Mouse (Mus musculus): ENCODE measurements around the gene Hoxc8. TPM values are rescaled to one million over a fixed set of nuclear protein-coding genes. Genes with fewer than 3 reads are reported as not detected.

Hoxc8 gene
- polyA plus RNA-seq, 1 experiment from 2014 or later = 3.0 TPM

- 2% methylated on average over 28 of the region's 28 CpGs for WGBS
- peak; percentile 5; the same call in 1 of the 2 replicates for ATAC-seq (ENCODE audit: low FRiP score, low read depth)
- Histone ChIP-seq H3K4me1 (peaks cover 65% of the 10 kb centered on the region), H3K9me3 (no peaks in the 10 kb centered on the region), H3K4me3 (peak overlapping the region; percentile 32), H3K27ac (peak overlapping the region; percentile 67; the same call in 1 of the 2 replicates), H3K4me2 (replicated peaks) (peak overlapping the region; percentile 60), H3K36me3 (no peaks in the 10 kb centered on the region), H3K9ac (peak overlapping the region; percentile 45), H3K27me3 (peaks cover 98% of the 10 kb centered on the region)
These were observed 24.6 kb downstream of the Hoxc8 start for GRCm38 (mm10) chr15:103015009-103015399.

- Histone ChIP-seq H3K27me3 (peaks cover 98% of the 10 kb centered on the region), H3K4me3 (peak overlapping the region; percentile 32), H3K9ac (peak overlapping the region; percentile 45; the same call in 1 of the 2 replicates), H3K36me3 (no peaks in the 10 kb centered on the region), H3K4me1 (peaks cover 59% of the 10 kb centered on the region), H3K4me2 (replicated peaks) (peak overlapping the region; percentile 60), H3K27ac (no peak overlapping the region), H3K9me3 (no peaks in the 10 kb centered on the region)
- WGBS = 13% methylated on average over 19 of the region's 19 CpGs
- no peak for ATAC-seq (ENCODE audit: low FRiP score, low read depth)
These were observed 25.2 kb downstream of the Hoxc8 start for GRCm38 (mm10) chr15:103015406-103016166.

- Histone ChIP-seq H3K4me3 (no peak within 1 kb of the TSS), H3K4me2 (replicated peaks) (peak within 1 kb of the TSS; percentile 27; the same call in 1 of the 2 replicates), H3K9ac (no peak within 1 kb of the TSS), H3K27me3 (peaks cover 100% of the 10 kb centered on the region), H3K9me3 (no peaks in the 10 kb centered on the region), H3K27ac (no peak within 1 kb of the TSS), H3K4me1 (peaks cover 46% of the 10 kb centered on the region), H3K36me3 (no peaks in the 10 kb centered on the region)
- no peak for ATAC-seq (ENCODE audit: low FRiP score, low read depth)
- WGBS = 23% methylated on average over 9 of the region's 9 CpGs
These were observed 28.2 kb downstream of the Hoxc8 start, which contains the start of gene Hoxc4 for GRCm38 (mm10) chr15:103018636-103019035. Gene Hoxc4 (plus strand): TSS chr15:103018934.

GRCm38 (mm10) chr15:103020899-103021418, 30.6 kb downstream of the Hoxc8 start:
- H3K9ac ChIP-seq = no peak overlapping the region
- no peak overlapping the region for H3K4me3 ChIP-seq
- no peak overlapping the region for H3K4me2 ChIP-seq (replicated peaks)
- H3K36me3 ChIP-seq = no peaks in the 10 kb centered on the region
- no peaks in the 10 kb centered on the region for H3K9me3 ChIP-seq
- H3K27me3 ChIP-seq = peaks cover 100% of the 10 kb centered on the region
- H3K4me1 ChIP-seq = peaks cover 24% of the 10 kb centered on the region
- ATAC-seq (ENCODE audit: low FRiP score, low read depth) = no peak
- 6% methylated on average over 8 of the region's 8 CpGs for WGBS
- H3K27ac ChIP-seq = no peak overlapping the region

GRCm38 (mm10) chr15:103021544-103021943, 31.1 kb downstream of the Hoxc8 start:
- Histone ChIP-seq H3K36me3 (no peaks in the 10 kb centered on the region), H3K4me3 (no peak overlapping the region), H3K4me1 (peaks cover 22% of the 10 kb centered on the region), H3K27me3 (peaks cover 100% of the 10 kb centered on the region), H3K4me2 (replicated peaks) (no peak overlapping the region), H3K27ac (no peak overlapping the region), H3K9ac (no peak overlapping the region), H3K9me3 (no peaks in the 10 kb centered on the region)
- WGBS = 21% methylated on average over 8 of the region's 8 CpGs
- ATAC-seq (ENCODE audit: low FRiP score, low read depth) = no peak

GRCm38 (mm10) chr15:103024131-103024530, 33.7 kb downstream of the Hoxc8 start:
- H3K4me2 ChIP-seq (replicated peaks) = no peak overlapping the region
- H3K4me3 ChIP-seq = no peak overlapping the region
- no peak for ATAC-seq (ENCODE audit: low FRiP score, low read depth)
- H3K27ac ChIP-seq = no peak overlapping the region
- peaks cover 100% of the 10 kb centered on the region for H3K27me3 ChIP-seq
- 0 out of 2 replicates have a peak, but pooled peaks cover 4% of the 10 kb centered on the region for H3K4me1 ChIP-seq
- H3K9ac ChIP-seq = no peak overlapping the region
- WGBS = 5% methylated on average over 2 of the region's 2 CpGs
- no peaks in the 10 kb centered on the region for H3K36me3 ChIP-seq
- no peaks in the 10 kb centered on the region for H3K9me3 ChIP-seq

- Histone ChIP-seq H3K27me3 (peaks cover 98% of the 10 kb centered on the region), H3K4me1 (peaks cover 7% of the 10 kb centered on the region; the same call in 1 of the 2 replicates), H3K9ac (no peak overlapping the region), H3K9me3 (no peaks in the 10 kb centered on the region), H3K4me2 (replicated peaks) (0 out of 2 replicates have a peak overlapping the region, but pooled peaks have one; percentile 11), H3K36me3 (no peaks in the 10 kb centered on the region), H3K27ac (no peak overlapping the region), H3K4me3 (peak overlapping the region; percentile 8; the same call in 1 of the 2 replicates)
- no peak for ATAC-seq (ENCODE audit: low FRiP score, low read depth)
- 4% methylated on average over 43 of the region's 43 CpGs for WGBS
These were observed 37.1 kb downstream of the Hoxc8 start for GRCm38 (mm10) chr15:103027266-103028235.

- no peak overlapping the region for H3K4me3 ChIP-seq
- no peak for ATAC-seq (ENCODE audit: low FRiP score, low read depth)
- 30% methylated on average over 9 of the region's 9 CpGs for WGBS
- no peak overlapping the region for H3K9ac ChIP-seq
- no peak overlapping the region for H3K27ac ChIP-seq
- no peak overlapping the region for H3K4me2 ChIP-seq (replicated peaks)
- H3K4me1 ChIP-seq = peaks cover 12% of the 10 kb centered on the region
- no peaks in the 10 kb centered on the region for H3K36me3 ChIP-seq
- peaks cover 97% of the 10 kb centered on the region for H3K27me3 ChIP-seq
- no peaks in the 10 kb centered on the region for H3K9me3 ChIP-seq
These were observed 38.6 kb downstream of the Hoxc8 start for GRCm38 (mm10) chr15:103028916-103029512.

- H3K9me3 ChIP-seq = no peaks in the 10 kb centered on the region
- H3K4me3 ChIP-seq = no peak overlapping the region
- no peaks in the 10 kb centered on the region for H3K36me3 ChIP-seq
- peaks cover 22% of the 10 kb centered on the region for H3K4me1 ChIP-seq
- WGBS = 20% methylated on average over 8 of the region's 8 CpGs
- H3K27ac ChIP-seq = no peak overlapping the region
- no peak overlapping the region for H3K9ac ChIP-seq
- peaks cover 97% of the 10 kb centered on the region for H3K27me3 ChIP-seq
- H3K4me2 ChIP-seq (replicated peaks) = no peak overlapping the region
- no peak for ATAC-seq (ENCODE audit: low FRiP score, low read depth)
These were observed 39.7 kb downstream of the Hoxc8 start for GRCm38 (mm10) chr15:103030142-103030541.

- Histone ChIP-seq H3K4me3 (no peak overlapping the region), H3K27me3 (peaks cover 97% of the 10 kb centered on the region), H3K27ac (no peak overlapping the region), H3K4me1 (peaks cover 26% of the 10 kb centered on the region), H3K4me2 (replicated peaks) (no peak overlapping the region), H3K9ac (no peak overlapping the region), H3K36me3 (no peaks in the 10 kb centered on the region), H3K9me3 (no peaks in the 10 kb centered on the region)
- no peak for ATAC-seq (ENCODE audit: low FRiP score, low read depth)
- 0% methylated on average over 2 of the region's 3 CpGs for WGBS
These were observed 41.8 kb downstream of the Hoxc8 start for GRCm38 (mm10) chr15:103032167-103032566.

Data from limb, embryonic 13.5 days (tissue).